Mouse (Mus musculus): ENCODE data around the gene Adam20. TPM values are rescaled to one million over a fixed set of nuclear protein-coding genes. Genes with fewer than 3 reads are reported as not detected.
"Not testable (repeated sequence)": the region's sequence is repeated elsewhere in the genome, so short reads cannot be mapped to it uniquely, and the experiment has no call there.

Adam20 gene
- total RNA-seq (2014; fragmentation: Nextera tagmentation) (not detected in 2 replicates), total RNA-seq (2017) (not detected in 2 replicates)

- ATAC-seq (replicated peaks; ENCODE audit: poor library complexity, severe bottlenecking), result not testable (repeated sequence)
Measured at GRCm38 (mm10) chr8:40792973-40793372, at the start of gene Adam20. Gene Adam20 (plus strand): TSS chr8:40793273.

DNA sequence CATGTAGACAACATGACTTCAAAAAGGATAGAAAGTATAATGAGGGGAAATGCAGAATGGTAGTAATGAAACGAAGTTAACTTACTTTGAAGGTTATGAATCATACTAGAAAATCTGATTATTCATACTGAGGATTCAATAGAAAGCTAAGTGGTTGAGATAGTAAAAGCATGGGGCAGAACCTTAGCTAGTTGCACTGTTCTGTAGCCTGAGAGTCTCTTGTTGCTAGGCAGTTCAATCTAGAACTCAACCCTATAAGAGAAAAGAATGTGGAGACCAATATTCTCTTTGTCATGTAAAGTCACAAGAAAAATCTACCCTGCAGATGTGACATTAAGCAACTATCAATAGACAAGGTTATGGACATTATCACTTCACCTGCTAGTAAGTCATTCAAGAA, 41.2 kb upstream of the Adam20 start, which contains the start of gene Adam25:
Adam25 (plus strand) TSS at position 301 of the 400 bp plus-strand sequence.
- not testable (repeated sequence) for ATAC-seq (replicated peaks; ENCODE audit: poor library complexity, severe bottlenecking)

DNA sequence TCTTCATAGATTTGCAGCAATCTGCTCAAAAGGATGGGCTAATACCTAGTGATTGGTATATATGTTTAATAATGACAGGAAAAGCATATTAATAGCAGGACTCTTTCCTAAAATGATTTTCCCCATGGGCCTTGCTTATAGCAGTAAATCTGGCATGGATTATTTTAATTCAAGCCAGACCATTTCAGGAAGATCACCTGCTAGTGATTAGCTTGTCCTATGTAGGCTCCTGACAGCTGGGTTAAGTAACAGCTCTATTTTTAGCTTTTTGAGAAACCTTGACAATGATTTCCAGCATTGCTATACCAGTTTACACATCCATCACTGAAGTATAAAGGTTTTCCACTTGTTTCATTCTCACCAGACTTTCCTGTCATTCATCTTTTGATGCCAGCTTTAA, 9.8 kb upstream of the Adam20 start:
- ATAC-seq (replicated peaks; ENCODE audit: poor library complexity, severe bottlenecking), result no peak

GRCm38 (mm10) chr8:40803379-40804079, 10.5 kb downstream of the Adam20 start:
- no peak for ATAC-seq (replicated peaks; ENCODE audit: poor library complexity, severe bottlenecking)

Other genes with a start within 250 kb of the Adam20 start
- gene Adam24, start 118.2 kb upstream of the Adam20 start, total RNA-seq (2014; fragmentation: Nextera tagmentation), result not detected in 2 replicates
- not detected in 2 replicates for gene Adam24, start 118.2 kb upstream of the Adam20 start, total RNA-seq (2017)
- gene Adam25, start 41.1 kb upstream of the Adam20 start, total RNA-seq (2014; fragmentation: Nextera tagmentation), result not detected in 2 replicates
- gene Adam25, start 41.1 kb upstream of the Adam20 start, total RNA-seq (2017), result not detected in 2 replicates
- gene Adam39, start 29.7 kb downstream of the Adam20 start, total RNA-seq (2014; fragmentation: Nextera tagmentation), result not detected in 2 replicates
- not detected in 2 replicates for gene Adam39, start 29.7 kb downstream of the Adam20 start, total RNA-seq (2017)